11 mouse cellular contexts compared by ENCODE assay signal in the genomic region with DNA sequence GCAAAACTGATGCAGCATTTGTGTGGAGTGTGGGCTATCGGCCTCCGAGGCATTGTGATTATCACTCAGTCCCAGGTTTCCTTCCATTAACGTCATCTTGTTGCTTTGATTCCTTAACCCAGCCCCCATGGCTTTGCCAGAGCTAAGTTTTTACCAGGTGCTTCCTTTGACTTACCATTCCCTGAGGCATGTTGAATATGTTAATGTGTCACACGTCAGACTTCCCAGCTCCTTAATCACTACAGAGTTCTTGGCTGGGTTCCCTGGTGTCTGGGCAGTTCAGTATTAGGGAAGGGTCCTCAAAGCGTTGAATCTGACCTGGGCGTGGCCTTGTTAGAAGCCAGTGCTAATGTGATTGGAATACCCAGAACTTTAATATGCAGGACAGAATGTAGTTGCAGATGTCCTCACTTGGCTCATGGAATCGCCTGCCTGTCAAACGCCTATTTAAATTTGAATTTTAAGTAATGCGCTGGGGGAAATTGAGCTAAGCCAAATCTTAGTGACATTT. TPM values are rescaled to one million over a fixed set of nuclear protein-coding genes. Genes with fewer than 3 reads are reported as not detected.
DNase-seq lines count a peak whose midpoint lies in the region; ATAC-seq lines count a peak whose summit lies in the region.
"Had no signal": no experiment of that assay in that cellular context is flagged by ENCODE, and none has a peak within 500 bp of the region (broad histone marks: within the 10 kb centered on the region; RNA-seq: fewer than 3 reads in every experiment).

No protein-coding gene starts in this region.

- peak; percentile 43 to 73 for DNase-seq in heart, adult 9 months (ENCODE audit: low spot score in 2 of 2)
- DNase-seq in frontal cortex, postnatal 14 days (ENCODE audit: low spot score in 2 of 2) = no peak
- no peak for DNase-seq in spleen, adult 12 weeks (ENCODE audit: low spot score)
- no peak for DNase-seq in neural tube, embryonic 10.5 days (ENCODE audit: extremely low spot score, low spot score)
- DNase-seq: cerebellum, adult 11 months had no signal

- peaks cover 9% of the 10 kb centered on the region; the same call in 1 of the 2 replicates for H3K4me1 ChIP-seq in neural tube, embryonic 14.5 days (ENCODE audit: control insufficient read depth, insufficient read depth, low read length)
- H3K4me1 ChIP-seq in neural tube, embryonic 15.5 days = peaks cover 25% of the 10 kb centered on the region
- H3K4me1 ChIP-seq in intestine, embryonic 16.5 days (ENCODE audit: control insufficient read depth, insufficient read depth, low read length) = peaks cover 13% of the 10 kb centered on the region
- peaks cover 33% of the 10 kb centered on the region for H3K4me1 ChIP-seq in stomach, embryonic 16.5 days (ENCODE audit: control insufficient read depth, insufficient read depth, low read length)

- no peak overlapping the region for H3K4me2 ChIP-seq in neural tube, embryonic 14.5 days (ENCODE audit: low read depth, low read length)
- no peak overlapping the region for H3K4me2 ChIP-seq in neural tube, embryonic 15.5 days
- H3K4me2 ChIP-seq in intestine, embryonic 16.5 days (ENCODE audit: low read depth, low read length) = no peak overlapping the region
- no peak overlapping the region for H3K4me2 ChIP-seq in stomach, embryonic 16.5 days (ENCODE audit: low read depth, low read length)
- H3K4me2 ChIP-seq: liver, embryonic 11.5 days had no signal

- no peaks in the 10 kb centered on the region for H3K36me3 ChIP-seq in neural tube, embryonic 14.5 days (ENCODE audit: control insufficient read depth, insufficient read depth, low read length)
- no peaks in the 10 kb centered on the region for H3K36me3 ChIP-seq in neural tube, embryonic 15.5 days
- no peaks in the 10 kb centered on the region for H3K36me3 ChIP-seq in intestine, embryonic 16.5 days (ENCODE audit: control insufficient read depth, insufficient read depth, low read length)
- no peaks in the 10 kb centered on the region for H3K36me3 ChIP-seq in stomach, embryonic 16.5 days (ENCODE audit: control insufficient read depth, insufficient read depth, low read length)
- H3K36me3 ChIP-seq: neural tube, embryonic 13.5 days had no signal

- peak; percentile 26; the same call in 1 of the 2 replicates for ATAC-seq in neural tube, embryonic 14.5 days (ENCODE audit: low read depth)
- ATAC-seq in neural tube, embryonic 15.5 days (ENCODE audit: low FRiP score) = no peak
- ATAC-seq in intestine, embryonic 16.5 days = 0 out of 2 replicates have a peak, but pooled peaks have one; percentile 25
- peak; percentile 18; the same call in 1 of the 2 replicates for ATAC-seq in stomach, embryonic 16.5 days (ENCODE audit: insufficient read depth, low FRiP score)

- H3K27me3 ChIP-seq in neural tube, embryonic 14.5 days (ENCODE audit: control insufficient read depth, insufficient read depth, low read length) = no peaks in the 10 kb centered on the region
- no peaks in the 10 kb centered on the region for H3K27me3 ChIP-seq in neural tube, embryonic 15.5 days (replicated peaks)
- no peaks in the 10 kb centered on the region for H3K27me3 ChIP-seq in intestine, embryonic 16.5 days (replicated peaks; ENCODE audit: control insufficient read depth, insufficient read depth, low read length)
- H3K27me3 ChIP-seq in stomach, embryonic 16.5 days (ENCODE audit: control insufficient read depth, insufficient read depth, low read length) = no peaks in the 10 kb centered on the region
- H3K27me3 ChIP-seq: neural tube, embryonic 13.5 days had no signal

- H3K4me3 ChIP-seq in neural tube, embryonic 14.5 days (ENCODE audit: low read depth, low read length) = no peak overlapping the region
- H3K4me3 ChIP-seq in neural tube, embryonic 15.5 days (replicated peaks) = no peak overlapping the region
- H3K4me3 ChIP-seq in intestine, embryonic 16.5 days (ENCODE audit: low read length) = no peak overlapping the region
- no peak overlapping the region for H3K4me3 ChIP-seq in stomach, embryonic 16.5 days (replicated peaks; ENCODE audit: low read length)
- H3K4me3 ChIP-seq: neural tube, embryonic 13.5 days had no signal

- WGBS in neural tube, embryonic 14.5 days = 46% methylated on average over 9 of the region's 9 CpGs
- 54% methylated on average over 9 of the region's 9 CpGs for WGBS in neural tube, embryonic 15.5 days
- 61% methylated on average over 9 of the region's 9 CpGs for WGBS in intestine, embryonic 16.5 days
- 60% methylated on average over 9 of the region's 9 CpGs for WGBS in stomach, embryonic 16.5 days

- H3K27ac ChIP-seq in neural tube, embryonic 14.5 days (ENCODE audit: low read depth, low read length) = no peak overlapping the region
- no peak overlapping the region for H3K27ac ChIP-seq in neural tube, embryonic 15.5 days (replicated peaks)
- peak overlapping the region; percentile 76 for H3K27ac ChIP-seq in intestine, embryonic 16.5 days (ENCODE audit: low read length)
- peak overlapping the region; percentile 68 for H3K27ac ChIP-seq in stomach, embryonic 16.5 days (ENCODE audit: low read length)

- H3K9me3 ChIP-seq in neural tube, embryonic 14.5 days (ENCODE audit: control insufficient read depth, low read length) = no peaks in the 10 kb centered on the region
- no peaks in the 10 kb centered on the region for H3K9me3 ChIP-seq in neural tube, embryonic 15.5 days (replicated peaks)
- H3K9me3 ChIP-seq in intestine, embryonic 16.5 days (ENCODE audit: control insufficient read depth, low read length) = no peaks in the 10 kb centered on the region
- no peaks in the 10 kb centered on the region for H3K9me3 ChIP-seq in stomach, embryonic 16.5 days (replicated peaks; ENCODE audit: control insufficient read depth, low read length)
- H3K9me3 ChIP-seq: neural tube, embryonic 13.5 days had no signal

- H3K9ac ChIP-seq in neural tube, embryonic 14.5 days (replicated peaks; ENCODE audit: low read depth, low read length) = no peak overlapping the region
- no peak overlapping the region for H3K9ac ChIP-seq in neural tube, embryonic 15.5 days (replicated peaks)
- no peak overlapping the region for H3K9ac ChIP-seq in intestine, embryonic 16.5 days (ENCODE audit: low read depth, low read length)
- 0 out of 2 replicates have a peak overlapping the region, but pooled peaks have one; percentile 18 for H3K9ac ChIP-seq in stomach, embryonic 16.5 days (ENCODE audit: low read length)
- H3K9ac ChIP-seq: neural tube, embryonic 13.5 days had no signal

RNA-seq across cellular contexts. Expression of a gene that starts 23.6 kb away (rescaled TPM):
- 3.5 and 3.8 TPM in 2 replicates for polyA plus RNA-seq in neural tube, embryonic 14.5 days (2014; fragmentation: Nextera tagmentation; extraction: Ambion mirVana)
- 3.3 and 6.4 TPM in 2 replicates for polyA plus RNA-seq in neural tube, embryonic 15.5 days (2015; fragmentation: Nextera tagmentation; extraction: Ambion mirVana)
- polyA plus RNA-seq in intestine, embryonic 16.5 days (2015; fragmentation: Nextera tagmentation; extraction: Ambion mirVana) = 5.9 and 6.2 TPM in 2 replicates
- polyA plus RNA-seq in stomach, embryonic 16.5 days (2015; fragmentation: Nextera tagmentation; extraction: Ambion mirVana) = 9.9 and 11.4 TPM in 2 replicates

RNA-seq across cellular contexts. Expression of a gene that starts 51.1 kb away (rescaled TPM):
- 9.3 and 12.0 TPM in 2 replicates for polyA plus RNA-seq in neural tube, embryonic 14.5 days (2014; fragmentation: Nextera tagmentation; extraction: Ambion mirVana)
- 11.6 and 13.5 TPM in 2 replicates for polyA plus RNA-seq in neural tube, embryonic 15.5 days (2015; fragmentation: Nextera tagmentation; extraction: Ambion mirVana)
- 21.3 and 22.1 TPM in 2 replicates for polyA plus RNA-seq in intestine, embryonic 16.5 days (2015; fragmentation: Nextera tagmentation; extraction: Ambion mirVana)
- polyA plus RNA-seq in stomach, embryonic 16.5 days (2015; fragmentation: Nextera tagmentation; extraction: Ambion mirVana) = 22.2 and 22.6 TPM in 2 replicates

Comparison
In these comparisons a context has a peak if more than half of its experiments do, and no peak if none do; other contexts are left out.
1. H3K27ac ChIP-seq: peak in intestine, embryonic 16.5 days (single experiment) and stomach, embryonic 16.5 days (single experiment); none in neural tube, embryonic 14.5 days (single experiment) and neural tube, embryonic 15.5 days (single experiment).
2. DNase-seq: peak in heart, adult 9 months (2 of 2); none in frontal cortex, postnatal 14 days (0 of 2), spleen, adult 12 weeks (single experiment) and neural tube, embryonic 10.5 days (single experiment).